Mouse (Mus musculus): Measurements from ENCODE around the gene Inka2. TPM values are rescaled to one million over a fixed set of nuclear protein-coding genes. Genes with fewer than 3 reads are reported as not detected.
"Not testable (repeated sequence)": the region's sequence is repeated elsewhere in the genome, so short reads cannot be mapped to it uniquely, and the experiment has no call there.

The Inka2 gene
- polyA plus RNA-seq, 1 experiment from 2014 or later, result 0.46 TPM

DNA sequence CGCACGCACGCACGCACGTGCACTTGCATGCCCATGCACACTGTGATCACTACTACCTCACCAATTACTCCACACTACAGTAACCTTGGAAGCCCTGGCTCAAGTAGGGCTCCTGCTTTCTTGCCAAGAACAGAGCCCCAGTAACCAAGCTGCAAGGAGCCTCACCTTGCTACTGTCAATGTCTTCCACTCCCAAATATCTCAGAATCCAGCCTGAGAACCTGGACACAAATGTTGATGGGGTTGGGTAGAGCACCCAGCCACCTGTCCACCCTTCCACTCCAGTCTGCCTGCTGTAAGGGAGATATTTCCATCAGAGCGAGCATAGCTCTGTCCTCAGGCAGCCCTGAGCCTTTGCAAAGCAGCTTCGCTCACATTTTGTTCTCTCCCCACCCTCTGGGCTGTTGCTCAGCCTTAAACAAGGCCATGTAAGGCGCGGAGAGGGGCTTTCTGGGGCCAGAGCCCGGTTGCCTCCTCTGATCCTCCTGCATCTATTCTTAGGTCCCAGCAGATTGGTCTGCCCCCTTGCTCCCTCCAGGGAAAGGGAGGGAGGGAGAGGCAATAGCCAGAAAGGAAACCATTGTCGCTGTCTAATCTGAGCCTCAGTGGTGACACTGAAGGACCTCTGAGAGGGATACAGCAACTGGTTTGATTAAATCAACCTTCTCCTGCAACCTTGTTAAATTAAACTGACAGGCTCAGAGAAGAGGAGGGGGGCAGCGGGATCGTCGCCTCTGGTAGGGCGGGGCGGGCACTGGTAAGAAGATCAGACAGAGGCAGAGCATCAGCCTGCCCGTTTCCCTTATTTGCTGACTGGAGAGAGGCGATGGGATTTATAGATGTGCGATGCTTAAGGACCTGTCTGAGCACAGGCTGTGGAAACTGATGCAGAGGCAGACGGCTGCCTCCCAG is 8.7 kb upstream of the Inka2 start:
- H3K4me1 ChIP-seq (ENCODE audit: control insufficient read depth, insufficient read depth, low read length), result peaks cover 10% of the 10 kb centered on the region
- no peak overlapping the region for H3K4me3 ChIP-seq (ENCODE audit: low read length)
- H3K27me3 ChIP-seq (ENCODE audit: control insufficient read depth, insufficient read depth, low read length), result 0 out of 2 replicates have a peak, but pooled peaks cover 3% of the 10 kb centered on the region
- no peaks in the 10 kb centered on the region for H3K36me3 ChIP-seq (ENCODE audit: control insufficient read depth, insufficient read depth, low read length)
- H3K4me2 ChIP-seq (replicated peaks; ENCODE audit: low read depth, low read length), result no peak overlapping the region
- peak; percentile 43; the same call in 1 of the 2 replicates for ATAC-seq (ENCODE audit: low FRiP score, low TSS enrichment)
- no peaks in the 10 kb centered on the region for H3K9me3 ChIP-seq (ENCODE audit: control insufficient read depth, low read length)
- H3K9ac ChIP-seq (ENCODE audit: low read depth, low read length), result no peak overlapping the region
- 27% methylated on average over 20 of the region's 20 CpGs for WGBS
- no peak overlapping the region for H3K27ac ChIP-seq (ENCODE audit: low read depth, low read length)

DNA sequence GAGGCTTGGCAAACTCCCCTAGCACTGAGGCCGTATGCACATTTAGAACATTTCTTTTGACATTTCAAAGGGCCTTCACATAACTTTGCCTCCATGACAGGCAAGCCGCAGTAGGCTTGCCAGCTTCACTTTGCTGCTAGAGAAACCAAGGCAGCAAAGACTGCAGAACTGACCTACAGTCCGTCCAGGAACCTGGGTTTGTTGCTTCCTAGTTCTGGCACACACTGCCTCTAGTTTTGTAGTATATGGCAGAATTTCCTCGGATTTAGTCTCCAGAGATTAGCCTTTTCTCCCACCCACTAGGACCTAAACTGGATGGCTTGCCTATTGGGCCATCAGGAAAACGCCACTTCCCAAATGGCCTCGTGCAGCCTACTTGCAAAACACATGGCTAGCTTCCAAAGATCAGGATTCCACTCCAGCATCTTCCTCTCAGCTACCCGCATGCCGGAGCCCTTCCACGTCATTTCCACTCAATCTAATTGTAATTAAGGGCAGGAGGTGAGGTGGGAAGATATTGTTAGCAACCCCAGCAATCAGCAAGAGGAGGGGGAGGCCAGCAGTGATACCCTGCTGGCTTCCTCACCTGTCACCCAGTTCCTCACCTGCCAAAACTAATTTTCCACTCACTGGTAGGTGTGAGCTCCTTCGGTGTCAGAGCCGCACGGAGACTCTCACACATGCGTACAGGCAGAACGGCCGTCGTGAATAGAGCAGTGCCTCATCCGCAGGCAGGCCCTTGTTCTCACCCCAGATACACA is 7.8 kb upstream of the Inka2 start:
- Histone ChIP-seq H3K27me3 (ENCODE audit: control insufficient read depth, insufficient read depth, low read length) (0 out of 2 replicates have a peak, but pooled peaks cover 3% of the 10 kb centered on the region), H3K4me2 (replicated peaks; ENCODE audit: low read depth, low read length) (no peak overlapping the region), H3K9ac (ENCODE audit: low read depth, low read length) (no peak overlapping the region), H3K4me3 (ENCODE audit: low read length) (no peak overlapping the region), H3K4me1 (ENCODE audit: control insufficient read depth, insufficient read depth, low read length) (peaks cover 10% of the 10 kb centered on the region), H3K36me3 (ENCODE audit: control insufficient read depth, insufficient read depth, low read length) (no peaks in the 10 kb centered on the region), H3K9me3 (ENCODE audit: control insufficient read depth, low read length) (no peaks in the 10 kb centered on the region), H3K27ac (ENCODE audit: low read depth, low read length) (no peak overlapping the region)
- 66% methylated on average over 17 of the region's 17 CpGs for WGBS
- no peak for ATAC-seq (ENCODE audit: low FRiP score, low TSS enrichment)

DNA sequence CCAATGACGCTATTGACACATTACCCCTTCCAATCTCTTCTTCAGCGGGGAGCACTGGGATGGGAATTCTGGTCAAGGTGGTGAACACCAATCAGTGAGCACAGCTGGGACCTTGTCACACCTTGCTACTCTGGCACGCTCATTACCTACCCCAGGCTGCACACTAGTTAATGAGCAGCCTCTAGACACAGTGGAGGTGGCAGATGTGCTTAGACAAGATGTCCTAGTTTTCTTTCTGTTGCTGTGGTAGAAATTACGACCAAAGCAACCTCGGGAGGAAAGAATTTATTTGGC is 7.3 kb upstream of the Inka2 start:
- no peak overlapping the region for H3K4me2 ChIP-seq (replicated peaks; ENCODE audit: low read depth, low read length)
- no peaks in the 10 kb centered on the region for H3K36me3 ChIP-seq (ENCODE audit: control insufficient read depth, insufficient read depth, low read length)
- 65% methylated on average over 5 of the region's 5 CpGs for WGBS
- no peak overlapping the region for H3K4me3 ChIP-seq (ENCODE audit: low read length)
- H3K27me3 ChIP-seq (ENCODE audit: control insufficient read depth, insufficient read depth, low read length), result 0 out of 2 replicates have a peak, but pooled peaks cover 3% of the 10 kb centered on the region
- ATAC-seq (ENCODE audit: low FRiP score, low TSS enrichment), result no peak
- H3K4me1 ChIP-seq (ENCODE audit: control insufficient read depth, insufficient read depth, low read length), result peaks cover 10% of the 10 kb centered on the region
- no peak overlapping the region for H3K9ac ChIP-seq (ENCODE audit: low read depth, low read length)
- no peak overlapping the region for H3K27ac ChIP-seq (ENCODE audit: low read depth, low read length)
- H3K9me3 ChIP-seq (ENCODE audit: control insufficient read depth, low read length), result no peaks in the 10 kb centered on the region

DNA sequence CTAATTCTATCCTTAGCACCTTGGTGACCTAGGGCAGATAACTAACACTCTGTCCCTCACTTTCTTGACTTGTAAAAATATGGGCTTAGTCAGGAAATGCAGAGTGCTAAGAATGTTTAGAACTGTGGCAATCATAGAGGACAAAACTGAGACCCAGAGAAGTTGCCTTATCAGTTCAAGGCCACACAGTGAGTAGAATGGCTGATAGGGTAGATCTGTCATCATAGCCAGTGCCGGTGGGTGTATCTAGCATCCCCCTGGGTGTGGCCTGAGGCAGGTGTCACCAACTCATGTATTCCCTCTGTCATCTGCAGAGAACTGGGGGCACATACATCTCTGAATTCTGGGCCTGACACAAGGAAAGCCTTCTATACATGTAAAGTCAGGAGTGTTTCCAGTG is 6.1 kb upstream of the Inka2 start:
- H3K27me3 ChIP-seq (ENCODE audit: control insufficient read depth, insufficient read depth, low read length), result 0 out of 2 replicates have a peak, but pooled peaks cover 3% of the 10 kb centered on the region
- no peak for ATAC-seq (ENCODE audit: low FRiP score, low TSS enrichment)
- H3K4me2 ChIP-seq (replicated peaks; ENCODE audit: low read depth, low read length), result no peak overlapping the region
- H3K27ac ChIP-seq (ENCODE audit: low read depth, low read length), result no peak overlapping the region
- H3K4me1 ChIP-seq (ENCODE audit: control insufficient read depth, insufficient read depth, low read length), result peaks cover 10% of the 10 kb centered on the region
- 86% methylated on average over 1 of the region's 1 CpGs for WGBS
- H3K9ac ChIP-seq (ENCODE audit: low read depth, low read length), result no peak overlapping the region
- no peaks in the 10 kb centered on the region for H3K9me3 ChIP-seq (ENCODE audit: control insufficient read depth, low read length)
- no peak overlapping the region for H3K4me3 ChIP-seq (ENCODE audit: low read length)
- H3K36me3 ChIP-seq (ENCODE audit: control insufficient read depth, insufficient read depth, low read length), result no peaks in the 10 kb centered on the region

DNA sequence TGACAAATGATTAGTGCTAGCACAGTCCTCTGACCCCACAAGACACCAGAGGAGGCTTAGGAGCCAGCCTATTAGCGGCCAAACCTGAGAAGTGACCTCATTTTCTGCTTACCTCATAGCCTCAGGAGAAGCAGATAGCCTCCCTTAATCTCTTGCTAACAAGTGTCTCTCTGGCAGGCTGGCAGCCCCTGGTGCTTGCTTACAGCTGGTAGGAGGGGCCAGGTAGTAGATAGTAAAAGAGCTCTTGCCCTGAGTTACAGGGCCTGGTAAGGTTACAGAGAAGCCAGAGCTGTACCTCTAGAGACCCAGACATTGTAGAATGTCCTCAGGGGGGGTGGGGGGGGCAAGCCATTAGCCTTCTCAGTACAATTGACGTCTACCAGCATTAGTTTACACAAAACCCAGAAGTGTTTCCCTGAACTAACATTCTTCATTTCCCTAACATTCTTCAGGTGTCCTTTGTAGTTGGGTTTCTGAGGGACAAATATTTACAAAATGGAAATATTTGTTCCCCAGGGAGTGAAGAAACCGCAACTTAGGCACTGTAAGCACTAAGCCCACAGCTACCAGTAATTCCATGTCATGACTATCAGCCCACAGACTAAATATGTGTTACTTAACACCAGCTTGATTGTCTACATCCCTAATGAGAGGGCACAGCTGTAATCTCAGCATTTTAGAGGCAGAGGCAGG is 5.0 kb upstream of the Inka2 start:
- H3K4me2 ChIP-seq (replicated peaks; ENCODE audit: low read depth, low read length), result no peak overlapping the region
- no peak overlapping the region for H3K4me3 ChIP-seq (ENCODE audit: low read length)
- H3K36me3 ChIP-seq (ENCODE audit: control insufficient read depth, insufficient read depth, low read length), result no peaks in the 10 kb centered on the region
- no peak for ATAC-seq (ENCODE audit: low FRiP score, low TSS enrichment)
- 67% methylated on average over 3 of the region's 3 CpGs for WGBS
- peaks cover 14% of the 10 kb centered on the region for H3K4me1 ChIP-seq (ENCODE audit: control insufficient read depth, insufficient read depth, low read length)
- H3K9ac ChIP-seq (ENCODE audit: low read depth, low read length), result no peak overlapping the region
- no peak overlapping the region for H3K27ac ChIP-seq (ENCODE audit: low read depth, low read length)
- 0 out of 2 replicates have a peak, but pooled peaks cover 6% of the 10 kb centered on the region for H3K27me3 ChIP-seq (ENCODE audit: control insufficient read depth, insufficient read depth, low read length)
- H3K9me3 ChIP-seq (ENCODE audit: control insufficient read depth, low read length), result no peaks in the 10 kb centered on the region

DNA sequence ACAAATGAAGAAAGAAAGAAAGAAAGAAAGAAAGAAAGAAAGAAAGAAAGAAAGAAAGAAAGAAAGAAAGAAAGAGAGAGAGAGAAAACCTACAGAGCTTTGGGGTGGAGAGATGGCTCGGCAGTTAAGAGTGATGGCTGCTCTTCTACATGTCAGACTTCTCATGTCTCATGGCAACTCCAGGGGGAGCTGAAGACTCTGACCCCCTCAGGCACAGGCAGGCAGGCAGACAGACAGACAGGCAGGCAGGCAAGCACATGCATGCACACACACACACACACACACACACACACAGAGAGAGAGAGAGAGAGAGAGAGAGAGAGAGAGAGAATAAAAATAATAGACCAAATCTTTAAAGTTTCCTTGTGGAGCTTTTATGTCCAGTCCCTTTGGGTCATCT is 3.6 kb upstream of the Inka2 start:
- H3K9me3 ChIP-seq (ENCODE audit: control insufficient read depth, low read length); H3K27ac ChIP-seq (ENCODE audit: low read depth, low read length); H3K9ac ChIP-seq (ENCODE audit: low read depth, low read length); H3K4me3 ChIP-seq (ENCODE audit: low read length); H3K27me3 ChIP-seq (ENCODE audit: control insufficient read depth, insufficient read depth, low read length); ATAC-seq (ENCODE audit: low FRiP score, low TSS enrichment); H3K4me1 ChIP-seq (ENCODE audit: control insufficient read depth, insufficient read depth, low read length); H3K4me2 ChIP-seq (replicated peaks; ENCODE audit: low read depth, low read length); H3K36me3 ChIP-seq (ENCODE audit: control insufficient read depth, insufficient read depth, low read length): not testable (repeated sequence)
- 33% methylated on average over 1 of the region's 1 CpGs for WGBS

DNA sequence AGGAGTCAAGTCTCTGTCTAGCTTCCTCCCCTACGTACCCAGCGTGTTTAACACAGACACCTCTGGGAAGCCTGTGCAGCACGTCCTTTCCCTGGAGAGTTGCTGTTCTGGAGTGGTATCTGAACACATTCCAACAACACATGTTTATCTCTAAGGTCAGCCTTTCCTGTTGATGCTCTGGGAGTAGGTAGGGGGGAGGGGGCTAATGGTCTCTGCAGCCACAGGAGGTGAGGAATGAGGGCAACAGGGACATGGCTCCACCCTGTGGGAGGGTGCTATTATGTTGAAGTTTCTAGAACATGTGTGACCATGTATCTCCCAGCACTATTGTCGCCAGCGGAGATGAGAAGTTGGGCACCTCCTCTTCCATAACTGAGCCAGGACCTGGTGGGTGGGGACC is 3.0 kb upstream of the Inka2 start:
- Histone ChIP-seq H3K4me1 (ENCODE audit: control insufficient read depth, insufficient read depth, low read length) (peaks cover 4% of the 10 kb centered on the region; the same call in 1 of the 2 replicates), H3K9me3 (ENCODE audit: control insufficient read depth, low read length) (no peaks in the 10 kb centered on the region), H3K9ac (ENCODE audit: low read depth, low read length) (no peak overlapping the region), H3K36me3 (ENCODE audit: control insufficient read depth, insufficient read depth, low read length) (no peaks in the 10 kb centered on the region), H3K27me3 (ENCODE audit: control insufficient read depth, insufficient read depth, low read length) (peaks cover 12% of the 10 kb centered on the region; the same call in 1 of the 2 replicates), H3K4me2 (replicated peaks; ENCODE audit: low read depth, low read length) (no peak overlapping the region), H3K27ac (ENCODE audit: low read depth, low read length) (no peak overlapping the region), H3K4me3 (ENCODE audit: low read length) (no peak overlapping the region)
- no peak for ATAC-seq (ENCODE audit: low FRiP score, low TSS enrichment)
- 62% methylated on average over 5 of the region's 5 CpGs for WGBS

DNA sequence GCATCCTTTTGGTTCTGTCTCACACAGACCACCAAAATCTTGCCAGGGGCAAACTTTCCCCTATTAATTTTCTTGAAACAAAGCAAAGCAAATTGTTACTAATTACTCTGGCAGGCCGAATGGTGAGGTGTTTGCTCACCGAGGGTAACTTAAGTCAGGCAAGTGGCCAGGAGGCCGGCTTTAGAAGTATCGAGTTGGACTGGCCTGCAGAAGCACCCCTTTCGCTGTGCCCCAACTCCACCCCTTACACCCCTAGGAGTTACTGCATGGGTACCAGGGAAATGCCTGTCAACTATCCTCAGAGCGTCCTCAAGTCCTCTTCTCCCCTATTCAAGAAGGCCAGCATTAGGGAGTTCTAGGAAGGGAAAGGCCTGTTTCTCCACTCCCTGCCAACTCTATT is 828 bp upstream of the Inka2 start:
- 50% methylated on average over 6 of the region's 6 CpGs for WGBS
- Histone ChIP-seq H3K36me3 (ENCODE audit: control insufficient read depth, insufficient read depth, low read length) (no peaks in the 10 kb centered on the region), H3K9me3 (ENCODE audit: control insufficient read depth, low read length) (no peaks in the 10 kb centered on the region), H3K27ac (ENCODE audit: low read depth, low read length) (no peak overlapping the region), H3K9ac (ENCODE audit: low read depth, low read length) (no peak overlapping the region), H3K4me2 (replicated peaks; ENCODE audit: low read depth, low read length) (no peak overlapping the region), H3K4me3 (ENCODE audit: low read length) (no peak overlapping the region; the same call in 1 of the 2 replicates), H3K27me3 (ENCODE audit: control insufficient read depth, insufficient read depth, low read length) (peaks cover 14% of the 10 kb centered on the region), H3K4me1 (ENCODE audit: control insufficient read depth, insufficient read depth, low read length) (0 out of 2 replicates have a peak, but pooled peaks cover 10% of the 10 kb centered on the region)
- ATAC-seq (ENCODE audit: low FRiP score, low TSS enrichment), result no peak

Measured in kidney, embryonic 14.5 days (tissue).